Mouse (Mus musculus) spleen, adult 2 months (tissue): ENCODE results near the gene Slc25a11.

Experiments used
- CTCF ChIP-seq: fragments of 200-500 bp; IDR thresholded peaks from 2 replicates; pipeline ENCODE4 v1.5.1; 2011; ENCODE audit warnings: mild to moderate bottlenecking, inconsistent platforms; ENCODE audit not compliant: insufficient read depth, insufficient read length, insufficient replicate concordance; ENCODE audit errors: extremely low read depth
- POLR2A ChIP-seq: fragments of 200-500 bp; IDR thresholded peaks from 2 replicates; pipeline ENCODE4 v1.6.1; 2011; ENCODE audit warnings: low read depth, low read length, inconsistent platforms

- TF ChIP-seq CTCF (no peak), POLR2A (no peak)
Measured at GRCm38 (mm10) chr11:70657573-70657972, 10.3 kb upstream of the Slc25a11 start.
